Mouse (Mus musculus) embryo, embryonic 9.5 days (tissue): ENCODE results near the gene Slc13a2.

ENCODE experiments used
- DNase-seq: peaks from one replicate; pipeline ENCODE4 v3.0.0-alpha.2; 2017; ENCODE audit errors: extremely low spot score

Slc13a2 gene

DNA sequence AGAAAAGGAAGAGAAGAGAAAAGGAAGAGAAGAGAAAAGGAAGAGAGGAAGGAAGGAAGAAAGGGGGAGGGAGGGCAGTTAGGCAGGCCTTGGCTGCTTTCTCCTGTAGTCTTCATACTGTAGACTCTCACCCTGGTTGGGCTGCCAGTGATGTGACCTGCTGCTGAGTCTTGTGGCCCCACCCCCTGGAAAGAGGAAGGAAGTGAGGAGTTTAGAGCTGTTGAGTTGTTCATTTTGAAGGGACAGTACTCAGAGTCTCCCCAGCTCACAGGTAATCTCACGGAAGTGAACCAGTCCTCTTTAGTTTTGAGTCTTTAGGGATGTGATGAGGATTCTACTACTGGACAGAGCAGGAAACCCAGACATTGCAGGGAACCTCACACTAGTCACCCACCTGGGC lies 68.9 kb downstream of the Slc13a2 start:
- no peak for DNase-seq

DNA sequence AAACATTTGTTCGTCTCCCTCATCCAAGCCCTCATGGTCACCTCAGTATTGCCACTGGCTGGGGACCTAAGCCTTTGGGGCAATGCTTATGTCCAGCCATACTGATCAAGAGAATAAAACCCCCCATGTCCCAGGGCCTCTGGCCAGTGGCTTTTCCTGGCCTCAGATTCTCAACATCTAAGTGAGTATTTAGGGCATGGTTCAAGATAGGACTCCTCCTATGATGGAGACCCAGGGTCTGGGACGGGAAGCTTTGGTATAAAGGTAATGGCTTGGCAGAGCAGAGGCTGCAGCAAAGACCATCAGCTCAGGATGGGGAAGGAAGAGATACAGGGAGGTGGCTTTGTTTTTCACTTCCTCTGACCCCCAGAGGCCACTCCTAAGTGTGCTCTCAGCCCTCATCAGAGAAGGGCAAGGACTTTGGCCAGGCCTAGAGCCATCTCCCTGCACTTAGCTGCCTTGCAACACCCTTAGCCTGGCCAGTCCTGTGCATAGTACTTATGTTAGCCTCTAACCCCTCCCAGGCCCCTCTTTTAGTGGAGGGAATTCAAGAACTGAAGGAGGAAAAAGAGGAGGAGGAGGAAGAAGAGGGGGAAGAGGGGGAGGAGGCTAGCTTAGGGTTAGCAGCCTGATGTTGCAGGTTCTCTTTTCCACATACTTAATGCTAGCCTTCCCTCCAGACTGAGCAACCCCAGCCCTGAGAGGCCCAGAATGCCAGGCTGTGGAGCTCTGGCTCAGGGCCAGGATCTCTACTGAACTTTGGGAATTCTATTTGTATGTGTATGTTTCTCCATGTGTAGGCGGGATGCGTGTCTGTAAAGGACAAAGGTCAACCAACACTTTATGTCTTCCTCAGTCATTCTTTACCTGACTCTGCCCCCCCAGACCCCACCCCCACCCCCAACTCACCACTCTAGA lies 72.3 kb downstream of the Slc13a2 start:
- no peak for DNase-seq

DNA sequence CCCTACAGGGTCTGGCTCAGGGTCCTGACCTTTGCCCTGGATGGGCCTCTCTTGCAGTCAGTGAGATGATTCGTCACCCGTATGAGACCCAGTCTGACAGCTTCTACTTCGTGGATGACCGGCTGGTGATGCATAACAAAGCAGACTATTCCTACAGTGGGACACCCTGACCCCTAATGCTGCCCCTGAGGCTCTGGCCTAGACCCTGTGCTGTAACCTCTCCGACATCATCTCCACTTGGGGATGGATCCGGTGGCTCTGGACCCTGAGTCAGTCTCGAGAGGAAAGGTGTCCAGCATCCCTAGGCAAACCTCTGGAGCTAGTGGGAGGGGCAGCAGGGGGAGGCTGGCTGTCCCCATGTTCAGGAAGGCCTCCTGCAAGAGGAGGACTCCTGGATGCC lies 73.5 kb downstream of the Slc13a2 start:
- peak; percentile 24 for DNase-seq

DNA sequence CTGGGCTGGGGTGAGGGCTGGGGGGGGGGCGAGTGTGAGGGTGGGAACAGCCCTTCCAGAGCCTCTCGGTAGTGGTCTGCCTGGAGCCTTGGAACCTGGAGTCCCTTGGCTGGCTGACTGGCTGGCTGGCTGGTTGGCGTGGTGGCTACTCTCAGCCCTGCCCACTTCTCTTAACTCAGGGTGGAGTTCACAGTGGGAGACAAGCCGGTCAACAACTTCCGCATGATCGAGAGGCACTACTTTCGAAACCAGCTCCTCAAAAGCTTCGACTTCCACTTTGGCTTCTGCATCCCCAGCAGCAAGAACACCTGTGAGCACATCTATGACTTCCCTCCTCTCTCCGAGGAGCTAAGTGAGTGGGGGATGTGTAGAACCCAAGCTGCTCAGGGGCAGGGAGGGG lies 74.1 kb downstream of the Slc13a2 start:
- DNase-seq: no peak
